8 mouse cellular contexts compared by ENCODE assay signal in the genomic region with DNA sequence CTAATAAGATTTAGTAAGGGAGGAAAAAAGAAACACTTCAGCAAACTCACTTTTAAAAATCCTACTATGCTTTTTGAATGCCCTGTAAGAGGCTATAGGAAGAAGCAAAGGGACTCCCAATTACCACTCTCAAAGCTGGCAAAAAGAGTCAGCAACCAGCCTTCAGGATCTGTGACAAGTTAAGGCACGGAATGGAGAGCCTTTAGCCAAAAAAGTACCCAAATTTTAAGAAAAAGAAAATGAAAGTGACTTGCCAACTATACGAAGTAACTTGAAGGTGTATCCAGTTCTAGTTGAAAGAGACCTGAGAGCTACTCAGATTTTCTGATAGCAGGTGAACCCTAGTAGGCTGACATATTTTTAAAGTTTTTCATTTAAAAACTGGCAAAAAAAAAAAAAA. TPM values are rescaled to one million over a fixed set of nuclear protein-coding genes. Genes with fewer than 3 reads are reported as not detected.
A peak's percentile ranks its signal among the peaks of the same experiment; 100 is the strongest.
DNase-seq lines count a peak whose midpoint lies in the region; ATAC-seq and TF ChIP-seq lines count a peak whose summit lies in the region.

No protein-coding gene starts in this region.

- H3K36me3 ChIP-seq in heart, embryonic 13.5 days = no peaks in the 10 kb centered on the region
- H3K36me3 ChIP-seq in CH12.LX (replicated peaks in 1 of 2; ENCODE audit: control insufficient read depth in 1 of 2, insufficient read depth in 1 of 2, low read length in 1 of 2) = peaks cover 0 to 3% of the 10 kb centered on the region in 2 experiments
- H3K36me3 ChIP-seq in forebrain, postnatal 0 days (ENCODE audit: insufficient read depth) = no peaks in the 10 kb centered on the region
- no peaks in the 10 kb centered on the region for H3K36me3 ChIP-seq in liver, postnatal 0 days (replicated peaks; ENCODE audit: insufficient read depth, low read length)

- no peak for TF ChIP-seq RAD21 in CH12.LX (IDR thresholded peaks at IDR 0.05; ENCODE audit: low read depth, low read length)

- ATAC-seq in heart, embryonic 13.5 days (ENCODE audit: extremely low read depth, insufficient number of reproducible peaks, low FRiP score, low TSS enrichment) = no peak
- ATAC-seq in forebrain, postnatal 0 days = no peak
- no peak for ATAC-seq in liver, postnatal 0 days

- no peak for TF ChIP-seq EP300 in CH12.LX (IDR thresholded peaks at IDR 0.05; ENCODE audit: low read length)
- TF ChIP-seq EP300 in liver, postnatal 0 days (IDR thresholded peaks at IDR 0.05; ENCODE audit: low read depth) = no peak

- H3K4me2 ChIP-seq in heart, embryonic 13.5 days = peak overlapping the region; percentile 91
- peak overlapping the region; percentile 95 for H3K4me2 ChIP-seq in CH12.LX (ENCODE audit: insufficient read depth, low read depth, poor library complexity, severe bottlenecking)
- H3K4me2 ChIP-seq in forebrain, postnatal 0 days (ENCODE audit: low read depth) = peak overlapping the region; percentile 52
- H3K4me2 ChIP-seq in liver, postnatal 0 days (ENCODE audit: low read depth, low read length) = peak overlapping the region; percentile 97

- peaks cover 45% of the 10 kb centered on the region for H3K4me1 ChIP-seq in heart, embryonic 13.5 days
- peaks cover 15 to 50% of the 10 kb centered on the region in 2 experiments for H3K4me1 ChIP-seq in CH12.LX (ENCODE audit: control insufficient read depth in 1 of 2, insufficient read depth in 2 of 2)
- peaks cover 19% of the 10 kb centered on the region for H3K4me1 ChIP-seq in forebrain, postnatal 0 days (ENCODE audit: insufficient read depth)
- H3K4me1 ChIP-seq in liver, postnatal 0 days (ENCODE audit: insufficient read depth) = peaks cover 37% of the 10 kb centered on the region

- TF ChIP-seq CTCF in CH12.LX (conservative IDR thresholded peaks at IDR 0.05 in 1 of 2, IDR thresholded peaks at IDR 0.05 in 1 of 2; ENCODE audit: low read depth in 2 of 2, low read length in 2 of 2) = no peak
- TF ChIP-seq CTCF in forebrain, postnatal 0 days (IDR thresholded peaks at IDR 0.05; ENCODE audit: low read depth) = no peak
- TF ChIP-seq CTCF in liver, postnatal 0 days (IDR thresholded peaks at IDR 0.05; ENCODE audit: low read depth) = no peak

- no peak for TF ChIP-seq POLR2A in CH12.LX (IDR thresholded peaks at IDR 0.05; ENCODE audit: low read depth, low read length)

- no peaks in the 10 kb centered on the region for H3K27me3 ChIP-seq in heart, embryonic 13.5 days (replicated peaks)
- no peaks in the 10 kb centered on the region for H3K27me3 ChIP-seq in CH12.LX (replicated peaks)
- no peaks in the 10 kb centered on the region for H3K27me3 ChIP-seq in forebrain, postnatal 0 days (ENCODE audit: insufficient read depth, low read length)
- H3K27me3 ChIP-seq in liver, postnatal 0 days (ENCODE audit: insufficient read depth, low read length) = no peaks in the 10 kb centered on the region

- DNase-seq in heart, adult 8-10 months (ENCODE audit: low spot score) = no peak
- no peak for DNase-seq in CH12.LX (ENCODE audit: extremely low read depth)
- no peak for DNase-seq in forebrain, postnatal 0 days
- DNase-seq in liver, postnatal 0 days = no peak
- DNase-seq in cerebellum, postnatal 10 days = no peak
- no peak for DNase-seq in layer of hippocampus, adult 18-20 months (ENCODE audit: low spot score in 2 of 2)
- no peak for DNase-seq in cerebellum, adult 11 months

- 46% methylated on average over 2 of the region's 2 CpGs for WGBS in heart, embryonic 13.5 days
- WGBS in forebrain, postnatal 0 days = 26% methylated on average over 2 of the region's 2 CpGs
- 26% methylated on average over 2 of the region's 2 CpGs for WGBS in liver, postnatal 0 days (ENCODE audit: insufficient replicate concordance)

- peaks cover 48% of the 10 kb centered on the region for H3K79me2 ChIP-seq in CH12.LX (replicated peaks; ENCODE audit: control insufficient read depth, extremely low read depth, insufficient read depth, poor library complexity, severe bottlenecking)

- H3K27ac ChIP-seq in heart, embryonic 13.5 days (replicated peaks) = no peak overlapping the region
- no peak overlapping the region for H3K27ac ChIP-seq in CH12.LX (ENCODE audit: insufficient read depth, low read depth)
- no peak overlapping the region for H3K27ac ChIP-seq in forebrain, postnatal 0 days (ENCODE audit: low read depth, low read length)
- H3K27ac ChIP-seq in liver, postnatal 0 days (ENCODE audit: low read depth) = no peak overlapping the region

- dilution Hi-C loops in CH12.LX (cut with MboI; ENCODE audit: extremely low pct_ligation_motif_present, extremely low pct_unique_long_range_greater_than_20kb, low sequenced_read_pairs) = no loop called here

- peak overlapping the region; percentile 91 for H3K9ac ChIP-seq in heart, embryonic 13.5 days
- peak overlapping the region; percentile 75 for H3K9ac ChIP-seq in CH12.LX (ENCODE audit: insufficient read depth, low read depth)
- H3K9ac ChIP-seq in forebrain, postnatal 0 days = peak overlapping the region; percentile 83
- H3K9ac ChIP-seq in liver, postnatal 0 days (replicated peaks) = peak overlapping the region; percentile 80; the same call in 1 of the 2 replicates

- in situ Hi-C loops in CH12.LX (cut with MboI; ENCODE audit: low pct_ligation_motif_present, low pct_unique_long_range_greater_than_20kb, low sequenced_read_pairs) = no loop called here

- peak overlapping the region; percentile 85 for H3K4me3 ChIP-seq in heart, embryonic 13.5 days
- peak overlapping the region; percentile 78 to 98 (median 87) for H3K4me3 ChIP-seq in CH12.LX (replicated peaks in 1 of 3; ENCODE audit: low read depth in 2 of 3, low read length in 2 of 3, poor library complexity in 1 of 3)
- peak overlapping the region; percentile 84 for H3K4me3 ChIP-seq in forebrain, postnatal 0 days (ENCODE audit: low read depth, low read length)
- H3K4me3 ChIP-seq in liver, postnatal 0 days (ENCODE audit: low read depth, low read length) = peak overlapping the region; percentile 84

- no peaks in the 10 kb centered on the region for H3K9me3 ChIP-seq in heart, embryonic 13.5 days
- H3K9me3 ChIP-seq in CH12.LX (replicated peaks; ENCODE audit: low read length) = no peaks in the 10 kb centered on the region
- H3K9me3 ChIP-seq in forebrain, postnatal 0 days (ENCODE audit: low read length) = no peaks in the 10 kb centered on the region
- no peaks in the 10 kb centered on the region for H3K9me3 ChIP-seq in liver, postnatal 0 days (ENCODE audit: low read length)

TF ChIP-seq in CH12.LX, 34 proteins besides CTCF, POLR2A, EP300 and RAD21:
- TF ChIP-seq MAFK (IDR thresholded peaks at IDR 0.05; ENCODE audit: insufficient replicate concordance, low read length) (no peak), HCFC1 (IDR thresholded peaks at IDR 0.05; ENCODE audit: low read depth, low read length) (no peak), NRF1 (IDR thresholded peaks at IDR 0.05; ENCODE audit: low read depth, low read length) (no peak), BHLHE40 (IDR thresholded peaks at IDR 0.05; ENCODE audit: low read depth, low read length) (no peak), KAT2A (IDR thresholded peaks at IDR 0.05; ENCODE audit: insufficient replicate concordance, low read length) (no peak), PAX5 (IDR thresholded peaks at IDR 0.05; ENCODE audit: low read length) (no peak), ETS1 (conservative IDR thresholded peaks at IDR 0.05; ENCODE audit: low read depth, low read length) (no peak)

RNA-seq across cellular contexts. Expression of gene Mycbp2, which starts 1.6 kb away (rescaled TPM):
- polyA plus RNA-seq in heart, embryonic 13.5 days (2015; fragmentation: Nextera tagmentation; extraction: Ambion mirVana) = 9.6 and 11.4 TPM in 2 replicates
- 10 to 100 TPM; 27.5 to 32.9 (median 32.7) TPM for total RNA-seq in heart, adult 8-10 months (2022)
- total RNA-seq in CH12.LX (2012; rRNA removed) (26.8 and 29.5 TPM in 2 replicates), CH12.LX (2014; rRNA removed) (25.8 and 25.9 TPM in 2 replicates)
- polyA plus RNA-seq in CH12.LX (2012; ENCODE audit: insufficient read length, low read depth) = 53.2 and 60.1 TPM in 2 replicates
- 93.1 and 113 TPM in 2 replicates for total RNA-seq in forebrain, postnatal 0 days (2014; rRNA removed)
- 35.2 and 49.3 TPM in 2 replicates for polyA plus RNA-seq in forebrain, postnatal 0 days (2015; fragmentation: Nextera tagmentation; extraction: Ambion mirVana)
- polyA plus RNA-seq in liver, postnatal 0 days (2015; fragmentation: Nextera tagmentation; extraction: Ambion mirVana) = 7.1 and 8.0 TPM in 2 replicates
- 100 to 1,000 TPM; 160 to 169 TPM for total RNA-seq in layer of hippocampus, adult 18-20 months (2021)
